Mouse (Mus musculus) limb, embryonic 11.5 days (tissue): Measurements from ENCODE around the gene Mxd4. TPM values are rescaled to one million over a fixed set of nuclear protein-coding genes. Genes with fewer than 3 reads are reported as not detected.

Experiments used
- ATAC-seq: fragments of 200-750 bp; cut with Nextera tagmentation; 2 replicates; pipeline ENCODE4 v1.8.0; 2017; ENCODE audit warnings: low read depth; ENCODE audit not compliant: insufficient number of reproducible peaks, low FRiP score, low TSS enrichment
- DNase-seq: peaks from one replicate; pipeline ENCODE4 v3.0.0-alpha.2; 2015; ENCODE audit warnings: low spot score
- H3K27ac ChIP-seq: fragments of 300-500 bp; sonication (generic); replicated peaks from 2 replicates; pipeline ENCODE4 v1.5.1; 2014; ENCODE audit warnings: low read depth, mild to moderate bottlenecking, low read length
- H3K27me3 ChIP-seq: fragments of 300-500 bp; sonication (generic); 2 replicates; pipeline ENCODE4 v1.6.1; 2014; ENCODE audit warnings: mild to moderate bottlenecking, low read length, mixed read lengths; ENCODE audit not compliant: control insufficient read depth, insufficient read depth
- H3K36me3 ChIP-seq: fragments of 300-500 bp; sonication (generic); 2 replicates; pipeline ENCODE4 v1.6.1; 2014; ENCODE audit warnings: mild to moderate bottlenecking, low read length, moderate library complexity, mixed read lengths; ENCODE audit not compliant: control insufficient read depth, insufficient read depth
- H3K4me1 ChIP-seq: fragments of 300-500 bp; sonication (generic); 2 replicates; pipeline ENCODE4 v1.6.1; 2014; ENCODE audit warnings: low read length, mixed read lengths; ENCODE audit not compliant: control insufficient read depth, insufficient read depth
- H3K4me2 ChIP-seq: fragments of 300-500 bp; sonication (generic); 2 replicates; pipeline ENCODE4 v1.6.1; 2014; ENCODE audit warnings: low read depth, mild to moderate bottlenecking, moderate library complexity; ENCODE audit not compliant: severe bottlenecking
- H3K4me3 ChIP-seq: fragments of 300-500 bp; sonication (generic); 2 replicates; pipeline ENCODE4 v1.5.1; 2014; ENCODE audit warnings: low read depth, low read length
- H3K9ac ChIP-seq: fragments of 300-500 bp; sonication (generic); 2 replicates; pipeline ENCODE4 v1.6.1; 2014; ENCODE audit warnings: mild to moderate bottlenecking, low read length
- H3K9me3 ChIP-seq: fragments of 300-500 bp; sonication (generic); 2 replicates; pipeline ENCODE4 v1.6.1; 2016; ENCODE audit warnings: low read length; ENCODE audit not compliant: control insufficient read depth
- WGBS: fragments of 180-500 bp; shearing (Covaris S2); extraction: QIAGEN DNeasy Blood & Tissue Kit; methylation state at CpG from one replicate; pipeline ENCODE4 v1.1.7; 2014; 5-methylcytosine and 5-hydroxymethylcytosine counted together
- polyA plus RNA-seq: library from polyadenylated mRNA; unstranded; fragments of >200 nt; fragmentation: Nextera tagmentation; extraction: Ambion mirVana; gene quantifications from 2 replicates; pipeline ENCODE4 v1.2.1, GENCODE M21; 2014

Gene Mxd4
- polyA plus RNA-seq, 1 experiment from 2014 or later = 28.3 TPM

- Histone ChIP-seq H3K36me3 (peaks cover 7% of the 10 kb centered on the region), H3K27me3 (no peaks in the 10 kb centered on the region), H3K4me2 (no peak overlapping the region), H3K4me3 (no peak overlapping the region), H3K27ac (no peak overlapping the region), H3K9ac (no peak overlapping the region), H3K4me1 (no peaks in the 10 kb centered on the region), H3K9me3 (no peaks in the 10 kb centered on the region)
- no peak for ATAC-seq
- DNase-seq = peak; percentile 17
- whole genome bisulfite sequencing = 76% methylated on average over 2 of the region's 2 CpGs
Observed at GRCm38 (mm10) chr5:34174021-34174420, 13.5 kb downstream of the Mxd4 start.

GRCm38 (mm10) chr5:34170726-34171125, 16.8 kb downstream of the Mxd4 start:
- ATAC-seq (no peak), DNase-seq (no peak)
- H3K4me3 ChIP-seq = no peak overlapping the region
- no peak overlapping the region for H3K9ac ChIP-seq
- peaks cover 4% of the 10 kb centered on the region; the same call in 1 of the 2 replicates for H3K4me1 ChIP-seq
- H3K36me3 ChIP-seq = no peaks in the 10 kb centered on the region
- no peaks in the 10 kb centered on the region for H3K27me3 ChIP-seq
- no peak overlapping the region for H3K27ac ChIP-seq
- H3K9me3 ChIP-seq = no peaks in the 10 kb centered on the region
- WGBS = 86% methylated on average over 4 of the region's 4 CpGs
- no peak overlapping the region for H3K4me2 ChIP-seq

GRCm38 (mm10) chr5:34169954-34170353, 17.6 kb downstream of the Mxd4 start:
- ATAC-seq = no peak
- Histone ChIP-seq H3K36me3 (no peaks in the 10 kb centered on the region), H3K4me3 (0 out of 2 replicates have a peak overlapping the region, but pooled peaks have one; percentile 64), H3K4me1 (peaks cover 4% of the 10 kb centered on the region; the same call in 1 of the 2 replicates), H3K9me3 (no peaks in the 10 kb centered on the region), H3K4me2 (peak overlapping the region; percentile 39; the same call in 1 of the 2 replicates), H3K9ac (peak overlapping the region; percentile 12; the same call in 1 of the 2 replicates), H3K27me3 (no peaks in the 10 kb centered on the region), H3K27ac (peak overlapping the region; percentile 83)
- no peak for DNase-seq
- 83% methylated on average over 3 of the region's 3 CpGs for WGBS

- Histone ChIP-seq H3K36me3 (no peaks in the 10 kb centered on the region; the same call in 1 of the 2 replicates), H3K4me2 (peak within 1 kb of the TSS; percentile 42), H3K9ac (peak within 1 kb of the TSS; percentile 75), H3K27ac (peak within 1 kb of the TSS; percentile 83), H3K4me1 (peaks cover 4% of the 10 kb centered on the region; the same call in 1 of the 2 replicates), H3K9me3 (no peaks in the 10 kb centered on the region), H3K27me3 (no peaks in the 10 kb centered on the region), H3K4me3 (peak within 1 kb of the TSS; percentile 64)
- ATAC-seq (peak; percentile 100), DNase-seq (peak; percentile 99)
- WGBS = under 1% methylated on average over 57 of the region's 57 CpGs
Observed at GRCm38 (mm10) chr5:34168950-34169891, 18.3 kb downstream of the Mxd4 start, which contains the start of the genes Poln and Haus3. Gene Poln (minus strand): TSS chr5:34169448. Gene Haus3 (minus strand): TSS chr5:34169527.

- H3K9me3 ChIP-seq = no peaks in the 10 kb centered on the region
- no peak overlapping the region for H3K4me3 ChIP-seq
- peaks cover 2% of the 10 kb centered on the region for H3K36me3 ChIP-seq
- 87% methylated on average over 4 of the region's 4 CpGs for WGBS
- DNase-seq = no peak
- H3K4me1 ChIP-seq = peaks cover 4% of the 10 kb centered on the region; the same call in 1 of the 2 replicates
- no peak overlapping the region for H3K9ac ChIP-seq
- ATAC-seq = no peak
- H3K27me3 ChIP-seq = no peaks in the 10 kb centered on the region
- H3K4me2 ChIP-seq = peak overlapping the region; percentile 20; the same call in 1 of the 2 replicates
- H3K27ac ChIP-seq = no peak overlapping the region
Observed at GRCm38 (mm10) chr5:34167857-34168256, 19.7 kb downstream of the Mxd4 start.

GRCm38 (mm10) chr5:34165793-34166192, 21.7 kb downstream of the Mxd4 start:
- no peak overlapping the region for H3K4me3 ChIP-seq
- no peak overlapping the region for H3K27ac ChIP-seq
- H3K9me3 ChIP-seq = no peaks in the 10 kb centered on the region
- ATAC-seq (no peak), DNase-seq (no peak)
- WGBS = 90% methylated on average over 4 of the region's 4 CpGs
- no peak overlapping the region for H3K9ac ChIP-seq
- H3K27me3 ChIP-seq = no peaks in the 10 kb centered on the region
- peaks cover 4% of the 10 kb centered on the region; the same call in 1 of the 2 replicates for H3K4me1 ChIP-seq
- no peak overlapping the region; the same call in 1 of the 2 replicates for H3K4me2 ChIP-seq
- H3K36me3 ChIP-seq = peaks cover 2% of the 10 kb centered on the region

- Histone ChIP-seq H3K36me3 (no peaks in the 10 kb centered on the region), H3K27me3 (no peaks in the 10 kb centered on the region), H3K4me2 (no peak overlapping the region), H3K9ac (no peak overlapping the region), H3K27ac (no peak overlapping the region), H3K4me3 (no peak overlapping the region), H3K9me3 (no peaks in the 10 kb centered on the region), H3K4me1 (no peaks in the 10 kb centered on the region)
- ATAC-seq (no peak), DNase-seq (no peak)
Observed at GRCm38 (mm10) chr5:34148476-34148875, 39.0 kb downstream of the Mxd4 start.

- H3K27ac ChIP-seq = no peak overlapping the region
- no peaks in the 10 kb centered on the region for H3K27me3 ChIP-seq
- no peaks in the 10 kb centered on the region for H3K9me3 ChIP-seq
- H3K9ac ChIP-seq = no peak overlapping the region
- WGBS = 92% methylated on average over 3 of the region's 3 CpGs
- DNase-seq (no peak), ATAC-seq (no peak)
- no peaks in the 10 kb centered on the region for H3K4me1 ChIP-seq
- H3K4me3 ChIP-seq = no peak overlapping the region
- H3K36me3 ChIP-seq = no peaks in the 10 kb centered on the region
- H3K4me2 ChIP-seq = no peak overlapping the region
Observed at GRCm38 (mm10) chr5:34147554-34147953, 40.0 kb downstream of the Mxd4 start.
